Mouse (Mus musculus): ENCODE data around the gene Mgll.

- TF ChIP-seq CTCF (conservative IDR thresholded peaks at IDR 0.05; ENCODE audit: low read length) = no peak
- no peak for TF ChIP-seq POU5F1 (IDR thresholded peaks at IDR 0.05; ENCODE audit: borderline replicate concordance, low read length)
Measured at GRCm38 (mm10) chr6:88809091-88810037, 85.2 kb downstream of the Mgll start.
